Mouse (Mus musculus): Measurements from ENCODE around the gene Krtap29-1. TPM values are rescaled to one million over a fixed set of nuclear protein-coding genes. Genes with fewer than 3 reads are reported as not detected.

The Krtap29-1 gene
- polyA plus RNA-seq, 1 experiment from 2014 or later: not detected

Other genes with a start within 250 kb of the Krtap29-1 start
- gene Gm14180, start 244.8 kb downstream of the Krtap29-1 start, polyA plus RNA-seq (2015; fragmentation: Nextera tagmentation; extraction: Ambion mirVana): not detected in 2 replicates
- gene Gm11595, start 206.1 kb downstream of the Krtap29-1 start, polyA plus RNA-seq (2015; fragmentation: Nextera tagmentation; extraction: Ambion mirVana): not detected in 2 replicates
- not detected in 2 replicates for gene Krtap4-8, start 198.3 kb downstream of the Krtap29-1 start, polyA plus RNA-seq (2015; fragmentation: Nextera tagmentation; extraction: Ambion mirVana)
- gene Krtap4-9, start 193.9 kb downstream of the Krtap29-1 start, polyA plus RNA-seq (2015; fragmentation: Nextera tagmentation; extraction: Ambion mirVana): not detected in 2 replicates
- gene Gm11596, start 185.6 kb downstream of the Krtap29-1 start, polyA plus RNA-seq (2015; fragmentation: Nextera tagmentation; extraction: Ambion mirVana): not detected in 2 replicates
- not detected in 2 replicates for gene Gm11569, start 180.1 kb downstream of the Krtap29-1 start, polyA plus RNA-seq (2015; fragmentation: Nextera tagmentation; extraction: Ambion mirVana)
- not detected in 2 replicates for gene Gm11554, start 174.6 kb downstream of the Krtap29-1 start, polyA plus RNA-seq (2015; fragmentation: Nextera tagmentation; extraction: Ambion mirVana)
- not detected in 2 replicates for gene Krtap4-13, start 169.2 kb downstream of the Krtap29-1 start, polyA plus RNA-seq (2015; fragmentation: Nextera tagmentation; extraction: Ambion mirVana)
- not detected in 2 replicates for gene Gm11564, start 163.4 kb downstream of the Krtap29-1 start, polyA plus RNA-seq (2015; fragmentation: Nextera tagmentation; extraction: Ambion mirVana)
- gene 2300003K06Rik, start 141.0 kb downstream of the Krtap29-1 start, polyA plus RNA-seq (2015; fragmentation: Nextera tagmentation; extraction: Ambion mirVana): not detected in 2 replicates
- gene Krtap4-16, start 127.4 kb downstream of the Krtap29-1 start, polyA plus RNA-seq (2015; fragmentation: Nextera tagmentation; extraction: Ambion mirVana): not detected in 2 replicates
- gene Gm11568, start 121.1 kb downstream of the Krtap29-1 start, polyA plus RNA-seq (2015; fragmentation: Nextera tagmentation; extraction: Ambion mirVana): not detected in 2 replicates
- not detected in 2 replicates for gene Gm11559, start 114.6 kb downstream of the Krtap29-1 start, polyA plus RNA-seq (2015; fragmentation: Nextera tagmentation; extraction: Ambion mirVana)
- gene Krtap9-1, start 105.7 kb downstream of the Krtap29-1 start, polyA plus RNA-seq (2015; fragmentation: Nextera tagmentation; extraction: Ambion mirVana): not detected in 2 replicates
- not detected in 2 replicates for gene Gm11567, start 99.9 kb downstream of the Krtap29-1 start, polyA plus RNA-seq (2015; fragmentation: Nextera tagmentation; extraction: Ambion mirVana)
- gene Krtap31-1, start 71.1 kb downstream of the Krtap29-1 start, polyA plus RNA-seq (2015; fragmentation: Nextera tagmentation; extraction: Ambion mirVana): not detected in 2 replicates
- gene Gm11565, start 64.3 kb downstream of the Krtap29-1 start, polyA plus RNA-seq (2015; fragmentation: Nextera tagmentation; extraction: Ambion mirVana): not detected in 2 replicates
- gene Krtap31-2, start 42.8 kb downstream of the Krtap29-1 start, polyA plus RNA-seq (2015; fragmentation: Nextera tagmentation; extraction: Ambion mirVana): not detected in 2 replicates
- gene Krtap9-5, start 30.6 kb downstream of the Krtap29-1 start, polyA plus RNA-seq (2015; fragmentation: Nextera tagmentation; extraction: Ambion mirVana): not detected in 2 replicates
- not detected in 2 replicates for gene Krtap16-1, start 7.5 kb upstream of the Krtap29-1 start, polyA plus RNA-seq (2015; fragmentation: Nextera tagmentation; extraction: Ambion mirVana)
- gene Krtap17-1, start 14.9 kb upstream of the Krtap29-1 start, polyA plus RNA-seq (2015; fragmentation: Nextera tagmentation; extraction: Ambion mirVana): 0.26 TPM in 1 of 2 replicates, not detected in the other
- gene Krt33a, start 37.2 kb upstream of the Krtap29-1 start, polyA plus RNA-seq (2015; fragmentation: Nextera tagmentation; extraction: Ambion mirVana): not detected in 2 replicates
- 0.09 TPM in 1 of 2 replicates, not detected in the other for gene Krt33b, start 50.8 kb upstream of the Krtap29-1 start, polyA plus RNA-seq (2015; fragmentation: Nextera tagmentation; extraction: Ambion mirVana)
- gene Krt34, start 62.5 kb upstream of the Krtap29-1 start, polyA plus RNA-seq (2015; fragmentation: Nextera tagmentation; extraction: Ambion mirVana): not detected in 2 replicates
- gene Krt31, start 71.5 kb upstream of the Krtap29-1 start, polyA plus RNA-seq (2015; fragmentation: Nextera tagmentation; extraction: Ambion mirVana): not detected in 2 replicates
- 0.11 TPM in 1 of 2 replicates, not detected in the other for gene Krt32, start 109.2 kb upstream of the Krtap29-1 start, polyA plus RNA-seq (2015; fragmentation: Nextera tagmentation; extraction: Ambion mirVana)
- not detected in 2 replicates for gene Krt35, start 117.2 kb upstream of the Krtap29-1 start, polyA plus RNA-seq (2015; fragmentation: Nextera tagmentation; extraction: Ambion mirVana)
- not detected in 2 replicates for gene Krt36, start 126.6 kb upstream of the Krtap29-1 start, polyA plus RNA-seq (2015; fragmentation: Nextera tagmentation; extraction: Ambion mirVana)
- 0.50 and 0.58 TPM in 2 replicates for gene Krt13, start 142.5 kb upstream of the Krtap29-1 start, polyA plus RNA-seq (2015; fragmentation: Nextera tagmentation; extraction: Ambion mirVana)
- gene Krt15, start 156.9 kb upstream of the Krtap29-1 start, polyA plus RNA-seq (2015; fragmentation: Nextera tagmentation; extraction: Ambion mirVana): 4.7 and 5.9 TPM in 2 replicates
- 743 and 782 TPM in 2 replicates for gene Krt19, start 169.6 kb upstream of the Krtap29-1 start, polyA plus RNA-seq (2015; fragmentation: Nextera tagmentation; extraction: Ambion mirVana)
- gene Krt9, start 214.2 kb upstream of the Krtap29-1 start, polyA plus RNA-seq (2015; fragmentation: Nextera tagmentation; extraction: Ambion mirVana): not detected in 2 replicates
- 8.6 and 9.6 TPM in 2 replicates for gene Krt14, start 228.5 kb upstream of the Krtap29-1 start, polyA plus RNA-seq (2015; fragmentation: Nextera tagmentation; extraction: Ambion mirVana)

All from intestine, embryonic 15.5 days (tissue).